Mouse (Mus musculus) cerebellum, adult 11 months (tissue): ENCODE results near the gene Olfr689.
"Not testable (repeated sequence)": the region's sequence is repeated elsewhere in the genome, so short reads cannot be mapped to it uniquely, and the experiment has no call there.

Experiments used
- DNase-seq: peaks from one replicate; pipeline ENCODE4 v3.0.0; 2022

Gene Olfr689

DNA sequence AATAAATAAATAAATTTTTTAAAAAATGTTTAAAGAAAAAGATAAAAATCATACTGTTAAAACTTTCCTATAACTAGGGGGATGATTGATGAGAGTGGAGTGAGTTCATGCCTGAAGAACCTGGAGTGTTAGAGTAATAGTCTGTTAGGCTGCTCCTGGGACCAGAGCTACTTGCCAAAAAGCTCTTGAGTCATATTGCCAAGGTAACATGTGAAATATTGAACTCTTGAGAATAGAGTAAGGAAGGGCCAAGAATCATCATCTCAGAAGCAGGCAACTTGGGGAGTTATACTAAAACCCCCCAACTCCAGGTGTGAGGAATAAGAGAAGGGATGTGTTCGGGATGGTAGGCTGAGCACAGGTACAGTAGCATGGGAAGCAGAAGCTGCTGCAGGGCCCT lies at the start of gene Olfr689:
TSS of gene Olfr689 (plus strand) at position 301 of the 400 bp plus-strand sequence.
- no peak for DNase-seq

GRCm38 (mm10) chr7:105272426-105272825 lies 38.5 kb upstream of the Olfr689 start:
- DNase-seq, result no peak

GRCm38 (mm10) chr7:105287795-105288194 lies 23.2 kb upstream of the Olfr689 start, which contains the start of gene Olfr688:
Gene Olfr688 (plus strand): TSS chr7:105288095.
- no peak for DNase-seq

DNA sequence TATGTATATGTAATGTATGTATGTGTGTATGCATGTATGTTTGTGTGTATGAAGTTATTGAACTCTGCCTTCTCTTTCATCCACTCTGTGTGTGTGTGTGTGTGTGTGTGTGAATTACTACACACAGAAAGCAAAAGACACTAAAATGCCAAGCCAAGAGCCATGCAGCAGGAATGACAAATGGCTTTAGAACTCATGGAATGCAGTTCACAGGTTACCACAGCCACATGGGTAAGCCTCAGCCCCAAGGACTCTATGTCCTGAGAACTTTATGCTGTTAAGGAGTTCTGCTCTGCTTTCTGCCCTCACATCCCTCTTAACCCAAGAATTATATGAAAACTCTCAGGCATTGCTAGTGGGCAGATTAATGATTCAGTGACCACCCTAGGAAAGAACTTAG lies 20.9 kb upstream of the Olfr689 start:
- no peak for DNase-seq

GRCm38 (mm10) chr7:105325302-105325701 lies 14.3 kb downstream of the Olfr689 start:
- DNase-seq, result no peak

DNA sequence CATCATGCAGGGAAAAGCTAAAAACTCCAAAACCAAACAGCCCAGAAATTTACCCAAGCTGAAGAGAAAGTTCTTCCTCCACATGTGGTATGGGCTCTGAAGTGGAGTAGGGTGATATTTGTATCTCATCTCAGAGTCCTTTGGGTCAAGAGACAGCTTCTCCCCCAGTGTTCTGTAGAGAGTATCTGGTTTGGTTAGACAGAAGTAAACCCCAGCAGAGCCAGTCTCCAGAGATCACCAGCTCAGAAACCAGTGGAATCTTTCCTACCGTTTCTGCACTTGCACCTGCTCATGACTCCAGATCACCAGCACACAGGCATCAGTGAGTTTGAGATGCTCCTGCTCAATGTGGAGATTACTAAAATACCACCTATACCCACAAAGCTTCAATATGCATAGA lies 23.0 kb downstream of the Olfr689 start, which contains the start of gene Olfr690:
TSS of gene Olfr690 (minus strand) at position 101 of the 400 bp plus-strand sequence.
- no peak for DNase-seq

GRCm38 (mm10) chr7:105342170-105342569 lies 31.2 kb downstream of the Olfr689 start, which contains the start of gene Olfr691:
Gene Olfr691 (minus strand): TSS chr7:105342270.
- no peak for DNase-seq

DNA sequence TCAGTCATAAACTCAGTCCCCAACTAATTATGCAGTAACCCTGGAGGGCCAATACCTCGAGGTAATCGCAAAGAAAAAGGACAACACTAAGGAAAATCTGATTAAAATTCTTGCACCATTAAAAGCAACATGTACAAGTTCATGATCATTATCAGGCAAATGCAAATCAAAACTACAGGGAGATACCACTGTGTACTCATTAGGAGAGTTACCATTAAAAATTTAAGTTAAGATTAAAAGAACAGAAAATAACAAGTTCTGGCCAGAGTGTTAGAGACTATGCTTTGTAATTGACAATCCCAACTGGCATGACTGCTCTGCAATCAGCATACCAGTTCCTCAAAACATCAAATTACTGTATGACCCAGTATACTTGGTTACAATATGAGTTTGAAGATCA lies 31.8 kb downstream of the Olfr689 start:
- no peak for DNase-seq

- not testable (repeated sequence) for DNase-seq
Measured at GRCm38 (mm10) chr7:105356064-105356463, 45.1 kb downstream of the Olfr689 start.

GRCm38 (mm10) chr7:105356487-105356886 lies 45.5 kb downstream of the Olfr689 start:
- DNase-seq, result not testable (repeated sequence)

GRCm38 (mm10) chr7:105361713-105362112 lies 50.7 kb downstream of the Olfr689 start:
- no peak for DNase-seq

DNA sequence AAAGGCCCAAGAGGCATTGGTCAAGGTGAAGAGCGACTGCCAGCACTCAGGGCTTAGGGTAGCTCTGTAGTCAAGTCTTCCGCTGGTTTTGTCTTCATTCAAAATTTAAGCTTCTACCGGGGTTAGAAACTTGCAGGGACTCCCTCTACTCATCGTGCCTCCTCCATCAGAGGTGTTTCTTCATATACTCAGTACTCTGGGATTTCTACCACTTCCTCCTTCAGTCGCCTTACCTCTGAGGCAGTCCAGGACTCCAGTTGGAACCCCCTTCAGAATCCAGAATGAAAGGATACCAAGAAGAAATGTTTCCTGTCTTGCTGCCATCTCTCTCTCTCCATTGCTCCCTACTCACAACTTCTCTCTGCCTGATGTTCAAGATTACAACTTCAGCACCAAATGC lies 56.3 kb downstream of the Olfr689 start:
- no peak for DNase-seq

DNA sequence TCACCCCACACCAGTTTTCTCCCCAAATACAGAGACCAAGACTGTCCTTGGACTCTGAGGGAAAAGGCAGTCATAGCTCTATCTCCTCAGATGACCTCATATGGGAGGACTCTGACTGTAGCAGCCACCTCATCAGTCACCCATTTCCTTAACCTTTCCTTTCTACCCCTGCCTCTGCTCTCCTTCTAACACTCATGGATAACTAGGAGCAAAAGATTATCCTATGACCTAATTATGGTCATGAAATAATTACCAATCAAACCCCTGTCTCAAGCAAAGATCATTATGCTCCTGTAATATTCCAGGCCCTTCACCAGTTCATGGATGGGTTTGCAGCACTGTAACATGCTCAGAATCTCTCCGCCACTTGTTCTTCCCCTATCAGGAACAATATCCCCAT lies 57.0 kb downstream of the Olfr689 start, which contains the start of gene Olfr692:
TSS of gene Olfr692 (plus strand) at position 301 of the 400 bp plus-strand sequence.
- no peak for DNase-seq

DNA sequence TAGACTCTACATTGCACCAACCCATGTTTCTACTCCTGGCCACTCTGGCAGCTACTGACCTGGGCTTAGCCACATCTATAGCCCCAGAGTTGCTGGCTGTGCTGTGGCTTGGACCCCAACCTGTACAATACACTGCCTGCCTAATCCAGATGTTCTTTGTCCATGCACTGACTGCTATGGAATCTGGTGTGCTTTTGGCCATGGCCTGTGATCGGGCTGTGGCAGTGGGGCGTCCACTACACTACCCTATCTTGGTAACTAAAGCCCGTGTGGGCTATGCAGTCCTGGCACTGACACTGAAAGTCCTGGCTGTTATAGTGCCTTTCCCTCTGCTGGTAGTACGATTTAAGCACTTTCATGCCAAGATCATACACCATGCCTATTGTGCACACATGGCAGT lies 57.6 kb downstream of the Olfr689 start:
- DNase-seq, result no peak
